Mouse (Mus musculus): ENCODE results near the gene Six6. TPM values are rescaled to one million over a fixed set of nuclear protein-coding genes. Genes with fewer than 3 reads are reported as not detected.

Six6 gene
- polyA plus RNA-seq (2016; fragmentation: Nextera tagmentation; extraction: Ambion mirVana) = 3.2 and 8.0 TPM in 2 replicates

GRCm38 (mm10) chr12:72939616-72940015 lies at the start of gene Six6:
TSS of gene Six6 (plus strand) at chr12:72939892.
- Histone ChIP-seq H3K27me3 (ENCODE audit: poor library complexity, severe bottlenecking) (peaks cover 100% of the 10 kb centered on the region), H3K4me1 (peaks cover 39% of the 10 kb centered on the region), H3K9me3 (no peaks in the 10 kb centered on the region), H3K27ac (peak within 1 kb of the TSS; percentile 53), H3K4me3 (peak within 1 kb of the TSS; percentile 46), H3K36me3 (replicated peaks) (no peaks in the 10 kb centered on the region)
- DNase-seq (ENCODE audit: extremely low spot score, low spot score) = peak; percentile 62
- WGBS = under 1% methylated on average over 28 of the region's 28 CpGs

GRCm38 (mm10) chr12:72917159-72917993 lies 22.3 kb upstream of the Six6 start:
- Histone ChIP-seq H3K4me1 (peaks cover 10% of the 10 kb centered on the region), H3K27me3 (ENCODE audit: poor library complexity, severe bottlenecking) (peaks cover 20% of the 10 kb centered on the region), H3K36me3 (replicated peaks) (no peaks in the 10 kb centered on the region), H3K4me3 (peak overlapping the region; percentile 52), H3K9me3 (peaks cover 16% of the 10 kb centered on the region; the same call in 1 of the 2 replicates), H3K27ac (peak overlapping the region; percentile 82)
- DNase-seq (ENCODE audit: extremely low spot score, low spot score) = peak; percentile 58
- WGBS = 18% methylated on average over 48 of the region's 48 CpGs

- 23% methylated on average over 8 of the region's 8 CpGs for WGBS
- no peaks in the 10 kb centered on the region for H3K36me3 ChIP-seq (replicated peaks)
- no peaks in the 10 kb centered on the region for H3K9me3 ChIP-seq
- H3K4me3 ChIP-seq = no peak overlapping the region
- peaks cover 34% of the 10 kb centered on the region for H3K4me1 ChIP-seq
- H3K27me3 ChIP-seq (ENCODE audit: poor library complexity, severe bottlenecking) = peaks cover 78% of the 10 kb centered on the region
- H3K27ac ChIP-seq = no peak overlapping the region
- no peak for DNase-seq (ENCODE audit: extremely low spot score, low spot score)
Measured at GRCm38 (mm10) chr12:72936751-72937150, 2.9 kb upstream of the Six6 start.

- Histone ChIP-seq H3K4me3 (no peak overlapping the region), H3K4me1 (peaks cover 35% of the 10 kb centered on the region), H3K9me3 (no peaks in the 10 kb centered on the region), H3K27me3 (ENCODE audit: poor library complexity, severe bottlenecking) (peaks cover 87% of the 10 kb centered on the region), H3K36me3 (replicated peaks) (no peaks in the 10 kb centered on the region), H3K27ac (no peak overlapping the region)
- 2% methylated on average over 19 of the region's 19 CpGs for WGBS
- DNase-seq (ENCODE audit: extremely low spot score, low spot score) = peak; percentile 43
Measured at GRCm38 (mm10) chr12:72937537-72938120, 2.1 kb upstream of the Six6 start.

GRCm38 (mm10) chr12:72938176-72938575 lies 1.5 kb upstream of the Six6 start:
- Histone ChIP-seq H3K27me3 (ENCODE audit: poor library complexity, severe bottlenecking) (peaks cover 92% of the 10 kb centered on the region), H3K4me3 (no peak overlapping the region), H3K36me3 (replicated peaks) (no peaks in the 10 kb centered on the region), H3K27ac (no peak overlapping the region), H3K4me1 (peaks cover 35% of the 10 kb centered on the region), H3K9me3 (no peaks in the 10 kb centered on the region)
- WGBS = 4% methylated on average over 13 of the region's 13 CpGs
- no peak for DNase-seq (ENCODE audit: extremely low spot score, low spot score)

- no peak overlapping the region for H3K27ac ChIP-seq
- peaks cover 35% of the 10 kb centered on the region for H3K4me1 ChIP-seq
- H3K36me3 ChIP-seq (replicated peaks) = no peaks in the 10 kb centered on the region
- peaks cover 99% of the 10 kb centered on the region for H3K27me3 ChIP-seq (ENCODE audit: poor library complexity, severe bottlenecking)
- no peak for DNase-seq (ENCODE audit: extremely low spot score, low spot score)
- no peaks in the 10 kb centered on the region for H3K9me3 ChIP-seq
- peak overlapping the region; percentile 46 for H3K4me3 ChIP-seq
- 3% methylated on average over 14 of the region's 14 CpGs for WGBS
Measured at GRCm38 (mm10) chr12:72938600-72939490, 847 bp upstream of the Six6 start.

- Histone ChIP-seq H3K27me3 (ENCODE audit: poor library complexity, severe bottlenecking) (peaks cover 100% of the 10 kb centered on the region), H3K36me3 (replicated peaks) (no peaks in the 10 kb centered on the region), H3K9me3 (no peaks in the 10 kb centered on the region), H3K4me3 (peak within 1 kb of the TSS; percentile 46), H3K27ac (peak within 1 kb of the TSS; percentile 53), H3K4me1 (peaks cover 45% of the 10 kb centered on the region)
- DNase-seq (ENCODE audit: extremely low spot score, low spot score) = peak; percentile 51
- WGBS = under 1% methylated on average over 39 of the region's 39 CpGs
Measured at GRCm38 (mm10) chr12:72940071-72940821, 554 bp downstream of the Six6 start, which contains the start of gene 4930447C04Rik. TSS of gene 4930447C04Rik (minus strand) at chr12:72940774.

- peaks cover 100% of the 10 kb centered on the region for H3K27me3 ChIP-seq (ENCODE audit: poor library complexity, severe bottlenecking)
- H3K9me3 ChIP-seq = no peaks in the 10 kb centered on the region
- peak overlapping the region; percentile 53; the same call in 1 of the 2 replicates for H3K27ac ChIP-seq
- DNase-seq (ENCODE audit: extremely low spot score, low spot score) = no peak
- WGBS = 1% methylated on average over 11 of the region's 11 CpGs
- H3K4me3 ChIP-seq = peak overlapping the region; percentile 46
- no peaks in the 10 kb centered on the region for H3K36me3 ChIP-seq (replicated peaks)
- peaks cover 52% of the 10 kb centered on the region for H3K4me1 ChIP-seq
Measured at GRCm38 (mm10) chr12:72940822-72941397, 1.2 kb downstream of the Six6 start.

- Histone ChIP-seq H3K27ac (peak overlapping the region; percentile 40; the same call in 1 of the 2 replicates), H3K27me3 (ENCODE audit: poor library complexity, severe bottlenecking) (peaks cover 100% of the 10 kb centered on the region), H3K9me3 (no peaks in the 10 kb centered on the region), H3K36me3 (replicated peaks) (no peaks in the 10 kb centered on the region), H3K4me1 (peaks cover 50% of the 10 kb centered on the region), H3K4me3 (peak overlapping the region; percentile 46)
- DNase-seq (ENCODE audit: extremely low spot score, low spot score) = peak; percentile 53
- under 1% methylated on average over 32 of the region's 32 CpGs for WGBS
Measured at GRCm38 (mm10) chr12:72941398-72942051, 1.8 kb downstream of the Six6 start.

GRCm38 (mm10) chr12:72942171-72942570 lies 2.5 kb downstream of the Six6 start:
- H3K27me3 ChIP-seq (ENCODE audit: poor library complexity, severe bottlenecking) = peaks cover 100% of the 10 kb centered on the region
- DNase-seq (ENCODE audit: extremely low spot score, low spot score) = no peak
- peak overlapping the region; percentile 46; the same call in 1 of the 2 replicates for H3K4me3 ChIP-seq
- WGBS = 18% methylated on average over 6 of the region's 6 CpGs
- no peak overlapping the region for H3K27ac ChIP-seq
- H3K4me1 ChIP-seq = peaks cover 46% of the 10 kb centered on the region
- H3K36me3 ChIP-seq (replicated peaks) = no peaks in the 10 kb centered on the region
- H3K9me3 ChIP-seq = no peaks in the 10 kb centered on the region

GRCm38 (mm10) chr12:72943574-72944110 lies 4.0 kb downstream of the Six6 start:
- DNase-seq (ENCODE audit: extremely low spot score, low spot score) = no peak
- H3K27ac ChIP-seq = no peak overlapping the region
- peaks cover 41% of the 10 kb centered on the region for H3K4me1 ChIP-seq
- no peak overlapping the region for H3K4me3 ChIP-seq
- 11% methylated on average over 2 of the region's 2 CpGs for WGBS
- H3K36me3 ChIP-seq (replicated peaks) = no peaks in the 10 kb centered on the region
- peaks cover 100% of the 10 kb centered on the region for H3K27me3 ChIP-seq (ENCODE audit: poor library complexity, severe bottlenecking)
- no peaks in the 10 kb centered on the region for H3K9me3 ChIP-seq
